Mouse (Mus musculus): ENCODE data around the gene Itih2.
A peak's percentile ranks its signal among the peaks of the same experiment; 100 is the strongest.

The Itih2 gene

GRCm38 (mm10) chr2:10131296-10131695, at the start of gene Itih2:
Gene Itih2, minus strand, starts transcription at chr2:10131396.
- no peak for DNase-seq (ENCODE audit: low spot score)

- DNase-seq (ENCODE audit: low spot score): no peak
Measured at GRCm38 (mm10) chr2:10169991-10170390, 38.8 kb upstream of the Itih2 start.

- no peak for DNase-seq (ENCODE audit: low spot score)
Measured at GRCm38 (mm10) chr2:10168016-10168415, 36.8 kb upstream of the Itih2 start.

- DNase-seq (ENCODE audit: low spot score): no peak
Measured at GRCm38 (mm10) chr2:10167283-10167682, 36.1 kb upstream of the Itih2 start.

- peak; percentile 29 for DNase-seq (ENCODE audit: low spot score)
Measured at GRCm38 (mm10) chr2:10166635-10167034, 35.4 kb upstream of the Itih2 start.

- no peak for DNase-seq (ENCODE audit: low spot score)
Measured at GRCm38 (mm10) chr2:10162011-10162410, 30.8 kb upstream of the Itih2 start.

- DNase-seq (ENCODE audit: low spot score): no peak
Measured at GRCm38 (mm10) chr2:10157184-10157583, 26.0 kb upstream of the Itih2 start.

GRCm38 (mm10) chr2:10153201-10154075, 22.2 kb upstream of the Itih2 start, which contains the start of gene Itih5:
Gene Itih5, plus strand, starts transcription at chr2:10153571.
- peak; percentile 78 for DNase-seq (ENCODE audit: low spot score)

GRCm38 (mm10) chr2:10152590-10152989, 21.4 kb upstream of the Itih2 start:
- no peak for DNase-seq (ENCODE audit: low spot score)

GRCm38 (mm10) chr2:10147176-10147575, 16.0 kb upstream of the Itih2 start:
- no peak for DNase-seq (ENCODE audit: low spot score)

GRCm38 (mm10) chr2:10145514-10145913, 14.3 kb upstream of the Itih2 start:
- no peak for DNase-seq (ENCODE audit: low spot score)

GRCm38 (mm10) chr2:10142472-10143454, 11.6 kb upstream of the Itih2 start:
- DNase-seq (ENCODE audit: low spot score): peak; percentile 90

GRCm38 (mm10) chr2:10140456-10140855, 9.3 kb upstream of the Itih2 start:
- DNase-seq (ENCODE audit: low spot score): no peak

GRCm38 (mm10) chr2:10137320-10137719, 6.1 kb upstream of the Itih2 start:
- DNase-seq (ENCODE audit: low spot score): no peak

- DNase-seq (ENCODE audit: low spot score): no peak
Measured at GRCm38 (mm10) chr2:10133941-10134340, 2.7 kb upstream of the Itih2 start.

GRCm38 (mm10) chr2:10132128-10132527, 932 bp upstream of the Itih2 start:
- DNase-seq (ENCODE audit: low spot score): no peak

GRCm38 (mm10) chr2:10130341-10130990, 730 bp downstream of the Itih2 start:
- DNase-seq (ENCODE audit: low spot score): no peak

GRCm38 (mm10) chr2:10128571-10128970, 2.6 kb downstream of the Itih2 start:
- no peak for DNase-seq (ENCODE audit: low spot score)

GRCm38 (mm10) chr2:10127471-10127870, 3.7 kb downstream of the Itih2 start:
- no peak for DNase-seq (ENCODE audit: low spot score)

- DNase-seq (ENCODE audit: low spot score): no peak
Measured at GRCm38 (mm10) chr2:10126122-10126521, 5.1 kb downstream of the Itih2 start.

GRCm38 (mm10) chr2:10121826-10122225, 9.4 kb downstream of the Itih2 start:
- DNase-seq (ENCODE audit: low spot score): no peak

GRCm38 (mm10) chr2:10119276-10119675, 11.9 kb downstream of the Itih2 start:
- no peak for DNase-seq (ENCODE audit: low spot score)
